Mouse (Mus musculus): ENCODE data around the gene Gse1. TPM values are rescaled to one million over a fixed set of nuclear protein-coding genes. Genes with fewer than 3 reads are reported as not detected.
A peak's percentile ranks its signal among the peaks of the same experiment; 100 is the strongest.

Gse1 gene
- total RNA-seq, 4 experiments from 2014 or later: 114 to 136 (median 127) TPM

- no peak for DNase-seq (ENCODE audit: low spot score in 2 of 2)
Observed at GRCm38 (mm10) chr8:120374070-120374469, 145.8 kb downstream of the Gse1 start.

- DNase-seq (ENCODE audit: low spot score in 2 of 2): no peak
Observed at GRCm38 (mm10) chr8:120374514-120374913, 146.3 kb downstream of the Gse1 start.

- no peak for DNase-seq (ENCODE audit: low spot score in 2 of 2)
Observed at GRCm38 (mm10) chr8:120375170-120375569, 146.9 kb downstream of the Gse1 start.

GRCm38 (mm10) chr8:120376215-120376614 is 148.0 kb downstream of the Gse1 start:
- no peak for DNase-seq (ENCODE audit: low spot score in 2 of 2)

GRCm38 (mm10) chr8:120376847-120377802 is 148.9 kb downstream of the Gse1 start:
- no peak for DNase-seq (ENCODE audit: low spot score in 2 of 2)

- no peak for DNase-seq (ENCODE audit: low spot score in 2 of 2)
Observed at GRCm38 (mm10) chr8:120377803-120378189, 149.5 kb downstream of the Gse1 start.

- DNase-seq (ENCODE audit: low spot score in 2 of 2): no peak
Observed at GRCm38 (mm10) chr8:120378306-120378705, 150.1 kb downstream of the Gse1 start.

- no peak for DNase-seq (ENCODE audit: low spot score in 2 of 2)
Observed at GRCm38 (mm10) chr8:120379015-120379414, 150.8 kb downstream of the Gse1 start.

GRCm38 (mm10) chr8:120381865-120382264 is 153.6 kb downstream of the Gse1 start:
- no peak for DNase-seq (ENCODE audit: low spot score in 2 of 2)

- peak; percentile 89 to 93 for DNase-seq (ENCODE audit: low spot score in 2 of 2)
Observed at GRCm38 (mm10) chr8:120382436-120383203, 154.4 kb downstream of the Gse1 start.

GRCm38 (mm10) chr8:120383204-120383560 is 154.9 kb downstream of the Gse1 start:
- DNase-seq (ENCODE audit: low spot score in 2 of 2): no peak

GRCm38 (mm10) chr8:120383713-120384112 is 155.5 kb downstream of the Gse1 start:
- DNase-seq (ENCODE audit: low spot score in 2 of 2): no peak

- DNase-seq (ENCODE audit: low spot score in 2 of 2): no peak
Observed at GRCm38 (mm10) chr8:120384745-120385144, 156.5 kb downstream of the Gse1 start.

GRCm38 (mm10) chr8:120388246-120388645 is 160.0 kb downstream of the Gse1 start:
- DNase-seq (ENCODE audit: low spot score in 2 of 2): no peak

GRCm38 (mm10) chr8:120390598-120390997 is 162.3 kb downstream of the Gse1 start:
- no peak for DNase-seq (ENCODE audit: low spot score in 2 of 2)

GRCm38 (mm10) chr8:120391856-120392255 is 163.6 kb downstream of the Gse1 start:
- no peak for DNase-seq (ENCODE audit: low spot score in 2 of 2)

- DNase-seq (ENCODE audit: low spot score in 2 of 2): no peak
Observed at GRCm38 (mm10) chr8:120393085-120393484, 164.8 kb downstream of the Gse1 start.

- DNase-seq (ENCODE audit: low spot score in 2 of 2): peak; percentile 55 to 65
Observed at GRCm38 (mm10) chr8:120393871-120394275, 165.6 kb downstream of the Gse1 start.

- no peak for DNase-seq (ENCODE audit: low spot score in 2 of 2)
Observed at GRCm38 (mm10) chr8:120395892-120396291, 167.6 kb downstream of the Gse1 start.

GRCm38 (mm10) chr8:120396756-120397155 is 168.5 kb downstream of the Gse1 start:
- DNase-seq (ENCODE audit: low spot score in 2 of 2): no peak

GRCm38 (mm10) chr8:120397444-120398411 is 169.5 kb downstream of the Gse1 start:
- no peak for DNase-seq (ENCODE audit: low spot score in 2 of 2)
